Mouse (Mus musculus): ENCODE measurements around the gene Msh6. TPM values are rescaled to one million over a fixed set of nuclear protein-coding genes. Genes with fewer than 3 reads are reported as not detected.
"Not testable (repeated sequence)": the region's sequence is repeated elsewhere in the genome, so short reads cannot be mapped to it uniquely, and the experiment has no call there.

The Msh6 gene
- 58.5 and 62.8 TPM in 2 replicates for polyA plus RNA-seq (2015; fragmentation: Nextera tagmentation; extraction: Ambion mirVana)

DNA sequence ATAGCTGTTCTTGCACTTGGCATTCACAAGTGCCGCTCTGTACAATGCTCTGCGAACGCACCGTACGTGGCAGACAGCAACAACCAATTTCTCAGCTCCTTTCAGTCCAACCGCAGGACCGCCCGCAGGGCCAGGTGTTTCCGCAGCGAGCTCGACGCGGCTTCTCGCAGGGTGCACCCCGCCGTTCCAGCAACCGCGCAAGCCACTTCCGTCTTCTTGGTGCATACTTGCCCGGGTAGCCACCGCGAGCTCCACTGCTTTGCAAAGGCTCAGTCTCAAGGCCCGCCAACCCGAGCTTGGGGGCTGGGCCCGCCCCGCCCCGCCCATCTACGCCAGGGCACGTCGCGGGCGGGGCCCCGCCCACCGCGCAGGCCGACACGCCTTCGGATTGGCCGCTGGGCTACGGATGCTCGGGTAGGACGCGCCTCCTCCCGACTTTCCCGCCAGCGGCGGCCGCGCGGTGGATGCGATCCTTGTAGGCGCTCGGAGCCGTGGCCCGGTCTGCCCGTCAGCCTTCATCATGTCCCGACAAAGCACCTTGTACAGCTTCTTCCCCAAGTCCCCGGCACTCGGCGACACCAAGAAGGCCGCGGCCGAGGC is at the start of gene Msh6:
Msh6 (plus strand) TSS at position 434 of the 600 bp plus-strand sequence.
- WGBS, result under 1% methylated on average over 62 of the region's 63 CpGs

DNA sequence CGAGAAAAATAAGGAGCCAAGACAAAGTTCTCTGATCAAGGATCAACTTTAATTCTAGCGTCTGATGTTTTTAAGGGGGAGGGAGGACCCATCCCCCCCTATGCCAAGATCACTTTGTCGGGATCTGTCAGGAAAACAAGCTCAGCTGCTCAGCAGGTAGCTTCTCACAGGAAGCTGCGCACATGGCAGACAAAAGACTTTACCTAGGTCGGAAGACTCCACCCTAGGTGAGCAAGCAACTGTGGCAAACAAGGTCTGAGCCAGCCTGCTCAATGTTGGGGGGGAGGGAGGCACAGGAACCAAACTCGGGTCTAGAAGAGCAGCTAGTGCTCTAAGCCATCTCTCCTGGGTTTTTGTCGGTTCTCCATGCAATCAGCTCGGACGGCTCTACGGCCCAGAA is 40.5 kb upstream of the Msh6 start:
- H3K4me2 ChIP-seq (replicated peaks), result no peak overlapping the region
- no peaks in the 10 kb centered on the region for H3K4me1 ChIP-seq
- whole genome bisulfite sequencing, result 86% methylated on average over 10 of the region's 10 CpGs
- H3K4me3 ChIP-seq, result no peak overlapping the region
- no peak for ATAC-seq (ENCODE audit: low FRiP score, low read depth)
- peaks cover 6% of the 10 kb centered on the region; the same call in 1 of the 2 replicates for H3K9me3 ChIP-seq
- no peaks in the 10 kb centered on the region for H3K36me3 ChIP-seq
- H3K27ac ChIP-seq, result no peak overlapping the region
- H3K9ac ChIP-seq, result no peak overlapping the region
- no peaks in the 10 kb centered on the region for H3K27me3 ChIP-seq

More for the DNA sequence above, at the start of gene Msh6:
- H3K4me1 ChIP-seq, result peaks cover 24% of the 10 kb centered on the region
- H3K9me3 ChIP-seq, result no peaks in the 10 kb centered on the region
- peak; percentile 97 for ATAC-seq (ENCODE audit: low FRiP score, low read depth)
- peak within 1 kb of the TSS; percentile 99 for H3K4me3 ChIP-seq
- peak within 1 kb of the TSS; percentile 96 for H3K9ac ChIP-seq
- H3K36me3 ChIP-seq, result peaks cover 16% of the 10 kb centered on the region; the same call in 1 of the 2 replicates
- peak within 1 kb of the TSS; percentile 89 for H3K27ac ChIP-seq
- peak within 1 kb of the TSS; percentile 75 for H3K4me2 ChIP-seq (replicated peaks)
- no peaks in the 10 kb centered on the region for H3K27me3 ChIP-seq

DNA sequence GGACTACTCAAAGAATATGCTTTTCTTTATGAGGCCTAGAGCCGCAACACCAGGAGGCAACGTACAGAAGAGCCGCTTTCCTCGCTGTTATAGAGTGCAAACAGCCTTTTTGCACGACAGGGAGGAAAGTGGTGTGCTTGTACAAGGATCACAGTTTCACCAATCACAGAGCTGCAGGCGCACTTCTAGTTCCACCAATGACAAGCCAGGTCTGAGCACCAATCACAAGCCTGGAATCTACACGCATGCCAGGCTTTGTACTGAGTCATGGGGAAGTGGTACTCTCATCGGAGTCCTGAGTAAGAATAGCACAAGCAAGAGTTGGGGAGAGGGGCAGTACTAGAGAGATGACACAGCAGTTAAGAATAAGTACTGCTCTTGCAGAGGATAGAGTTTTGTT is 40.1 kb upstream of the Msh6 start:
- H3K36me3 ChIP-seq, result no peaks in the 10 kb centered on the region
- H3K27ac ChIP-seq, result no peak overlapping the region
- peaks cover 6% of the 10 kb centered on the region; the same call in 1 of the 2 replicates for H3K9me3 ChIP-seq
- ATAC-seq (ENCODE audit: low FRiP score, low read depth), result no peak
- H3K4me1 ChIP-seq, result no peaks in the 10 kb centered on the region
- H3K4me2 ChIP-seq (replicated peaks), result no peak overlapping the region
- H3K9ac ChIP-seq, result no peak overlapping the region
- no peak overlapping the region for H3K4me3 ChIP-seq
- no peaks in the 10 kb centered on the region for H3K27me3 ChIP-seq
- 89% methylated on average over 8 of the region's 8 CpGs for WGBS

DNA sequence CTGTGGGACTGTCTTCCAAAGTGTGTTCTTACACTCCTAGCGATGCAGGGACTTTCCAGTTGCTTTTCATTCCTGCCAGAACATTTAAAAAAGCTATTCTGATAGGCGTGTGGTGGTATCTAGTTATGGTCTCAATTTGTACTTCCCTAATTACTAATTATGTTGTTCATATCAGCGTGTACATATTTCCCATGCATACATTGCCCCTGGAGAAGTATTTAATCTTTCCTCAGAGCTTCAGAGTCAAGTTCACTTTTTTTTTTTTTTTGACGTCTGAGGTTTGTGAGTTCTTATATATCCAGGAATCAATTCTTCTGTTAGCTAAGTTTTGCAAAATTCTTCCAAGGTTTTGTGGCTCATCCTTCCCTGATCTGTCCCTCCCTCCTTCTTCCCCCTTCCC is 38.7 kb upstream of the Msh6 start:
- WGBS, result 83% methylated on average over 4 of the region's 4 CpGs
- Histone ChIP-seq H3K9me3 (peaks cover 6% of the 10 kb centered on the region; the same call in 1 of the 2 replicates), H3K9ac (no peak overlapping the region), H3K4me2 (replicated peaks) (no peak overlapping the region), H3K27me3 (no peaks in the 10 kb centered on the region), H3K36me3 (no peaks in the 10 kb centered on the region), H3K27ac (no peak overlapping the region), H3K4me3 (no peak overlapping the region), H3K4me1 (no peaks in the 10 kb centered on the region)
- ATAC-seq (ENCODE audit: low FRiP score, low read depth), result no peak

DNA sequence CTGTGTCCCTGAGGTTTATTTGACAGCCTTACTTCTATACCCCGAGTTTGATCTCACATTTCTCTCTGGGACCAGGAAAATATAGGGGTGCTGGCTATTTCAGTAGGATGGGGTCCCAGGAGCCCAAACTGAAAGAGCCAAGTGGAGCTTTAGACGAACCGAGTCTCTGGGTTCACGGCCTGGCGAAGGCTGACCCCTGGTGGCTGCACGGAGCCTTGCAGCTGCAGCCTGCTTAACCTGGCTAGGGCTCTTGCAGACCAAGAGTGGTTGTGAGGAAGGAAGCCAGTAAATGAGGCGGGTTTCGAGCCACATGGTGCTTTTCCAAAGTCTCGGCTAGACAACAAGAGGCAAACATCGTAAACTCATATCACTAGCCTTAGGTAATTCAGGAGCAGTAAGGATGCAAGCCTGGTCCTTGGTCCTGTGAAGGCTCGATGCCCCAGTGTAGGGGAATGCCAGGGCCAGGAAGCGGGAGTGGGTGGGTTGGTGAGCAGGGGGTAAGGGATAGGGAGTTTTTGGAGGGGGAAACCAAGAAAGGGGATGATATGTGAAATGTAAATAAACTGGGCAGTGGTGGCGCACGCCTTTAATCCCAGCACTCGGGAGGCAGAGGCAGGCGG is 25.8 kb upstream of the Msh6 start:
- WGBS, result 44% methylated on average over 16 of the region's 16 CpGs
- H3K27ac ChIP-seq, result no peak overlapping the region
- no peak overlapping the region for H3K9ac ChIP-seq
- H3K9me3 ChIP-seq, result no peaks in the 10 kb centered on the region
- no peak overlapping the region for H3K4me2 ChIP-seq (replicated peaks)
- H3K4me3 ChIP-seq, result no peak overlapping the region
- H3K27me3 ChIP-seq, result no peaks in the 10 kb centered on the region
- no peaks in the 10 kb centered on the region for H3K36me3 ChIP-seq
- ATAC-seq (ENCODE audit: low FRiP score, low read depth), result 0 out of 2 replicates have a peak, but pooled peaks have one; percentile 40
- no peaks in the 10 kb centered on the region for H3K4me1 ChIP-seq

DNA sequence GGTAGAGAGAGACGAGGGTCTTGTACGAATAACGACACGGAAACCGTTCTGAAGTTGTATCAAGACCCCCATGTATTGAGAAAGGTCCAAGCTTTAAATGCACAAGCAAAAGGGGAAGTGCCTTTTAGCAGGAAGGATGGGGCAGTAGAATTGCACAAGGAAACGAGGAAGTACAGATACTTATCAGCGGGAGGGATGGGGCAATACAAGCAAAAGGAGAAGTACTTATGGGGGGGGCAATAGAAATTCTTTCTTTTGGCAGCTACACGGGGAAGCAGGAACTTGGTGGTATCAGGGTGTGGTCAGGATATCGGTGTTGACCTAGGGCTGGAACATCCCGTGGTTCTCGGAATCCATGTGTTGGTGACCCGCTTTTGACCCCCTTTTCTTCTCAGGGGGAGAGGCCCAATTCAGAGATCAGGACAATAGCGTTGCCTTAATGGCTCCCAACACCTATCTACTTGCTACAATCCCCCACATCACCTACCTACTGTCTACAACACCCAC is 20.2 kb upstream of the Msh6 start:
- H3K36me3 ChIP-seq, H3K4me1 ChIP-seq: not testable (repeated sequence)
- WGBS, result 92% methylated on average over 13 of the region's 13 CpGs

DNA sequence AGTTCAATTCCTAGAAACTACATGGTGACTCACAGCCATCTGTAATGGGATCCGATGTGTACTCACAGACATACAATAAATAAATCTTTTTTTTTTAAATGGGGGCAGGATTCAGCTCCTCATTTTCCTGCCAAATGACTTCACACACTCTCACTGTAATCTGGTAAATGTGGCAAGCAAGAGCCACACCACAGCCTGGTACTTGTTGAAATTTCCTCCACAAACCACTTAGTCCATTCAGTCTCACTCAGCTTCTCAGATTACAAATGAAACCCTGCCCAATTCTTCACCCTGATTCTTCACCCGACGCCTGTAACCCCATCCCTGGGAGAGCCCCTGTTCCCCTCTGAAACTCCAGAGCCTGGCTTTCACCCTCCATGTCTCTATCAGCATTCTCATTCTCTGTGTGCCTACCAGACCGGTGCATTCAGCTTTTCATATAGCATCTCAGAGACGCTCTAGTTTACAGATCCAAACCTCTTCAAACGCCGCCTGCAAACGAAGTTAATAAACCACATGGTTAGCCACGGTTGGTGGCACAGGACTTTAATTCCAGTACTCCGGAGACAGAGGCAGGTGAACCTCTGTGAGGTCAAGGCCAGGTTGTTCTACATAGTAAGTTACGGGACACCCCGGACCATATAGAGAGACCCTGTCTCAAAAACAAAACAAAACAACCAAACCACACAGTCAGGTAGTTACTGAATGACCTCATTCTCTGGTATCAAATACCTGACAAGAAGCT is 17.6 kb upstream of the Msh6 start:
- Histone ChIP-seq H3K4me3 (no peak overlapping the region), H3K27me3 (no peaks in the 10 kb centered on the region), H3K4me2 (replicated peaks) (no peak overlapping the region), H3K27ac (no peak overlapping the region), H3K9ac (no peak overlapping the region), H3K36me3 (no peaks in the 10 kb centered on the region), H3K9me3 (no peaks in the 10 kb centered on the region; the same call in 1 of the 2 replicates), H3K4me1 (no peaks in the 10 kb centered on the region)
- ATAC-seq (ENCODE audit: low FRiP score, low read depth), result no peak
- WGBS, result 60% methylated on average over 12 of the region's 12 CpGs

More for the DNA sequence above, 20.2 kb upstream of the Msh6 start:
- H3K9ac ChIP-seq; H3K4me3 ChIP-seq; H3K4me2 ChIP-seq (replicated peaks); H3K27ac ChIP-seq; H3K9me3 ChIP-seq; ATAC-seq (ENCODE audit: low FRiP score, low read depth); H3K27me3 ChIP-seq: not testable (repeated sequence)

- no peak overlapping the region for H3K27ac ChIP-seq
- H3K27me3 ChIP-seq, result no peaks in the 10 kb centered on the region
- no peaks in the 10 kb centered on the region for H3K4me1 ChIP-seq
- H3K4me2 ChIP-seq (replicated peaks), result no peak overlapping the region
- 64% methylated on average over 8 of the region's 8 CpGs for WGBS
- H3K9me3 ChIP-seq, result no peaks in the 10 kb centered on the region; the same call in 1 of the 2 replicates
- H3K36me3 ChIP-seq, result no peaks in the 10 kb centered on the region
- no peak overlapping the region for H3K4me3 ChIP-seq
- no peak for ATAC-seq (ENCODE audit: low FRiP score, low read depth)
- no peak overlapping the region for H3K9ac ChIP-seq
These were observed 16.6 kb upstream of the Msh6 start for GRCm38 (mm10) chr17:87958283-87958682.

- not testable (repeated sequence) for H3K36me3 ChIP-seq; H3K4me3 ChIP-seq; H3K9me3 ChIP-seq; H3K27me3 ChIP-seq; H3K27ac ChIP-seq; H3K4me1 ChIP-seq; ATAC-seq (ENCODE audit: low FRiP score, low read depth); H3K4me2 ChIP-seq (replicated peaks); H3K9ac ChIP-seq
- WGBS, result 95% methylated on average over 11 of the region's 11 CpGs
These were observed 15.5 kb upstream of the Msh6 start for GRCm38 (mm10) chr17:87959406-87959805.

DNA sequence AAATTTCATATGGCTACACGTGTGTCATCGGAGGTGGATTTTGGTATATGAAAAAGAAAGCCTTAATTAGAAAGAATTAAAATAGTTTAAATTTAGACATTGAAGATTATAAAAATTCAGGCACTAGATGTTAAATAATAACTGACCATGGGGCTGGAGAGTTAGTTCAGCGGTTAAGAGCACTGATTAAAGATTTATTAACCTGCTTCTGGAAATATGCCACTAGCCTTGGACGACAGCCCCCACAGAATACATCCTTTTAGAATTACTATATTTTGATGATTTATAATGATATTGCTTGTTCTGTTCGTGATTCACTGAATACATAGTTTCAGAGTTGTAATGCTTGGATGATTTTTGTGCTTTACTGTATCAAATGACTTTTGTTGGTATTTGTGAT is 14.9 kb upstream of the Msh6 start:
- not testable (repeated sequence) for H3K4me2 ChIP-seq (replicated peaks); H3K27me3 ChIP-seq; ATAC-seq (ENCODE audit: low FRiP score, low read depth); H3K9me3 ChIP-seq; H3K4me1 ChIP-seq; H3K27ac ChIP-seq; H3K4me3 ChIP-seq; H3K36me3 ChIP-seq; H3K9ac ChIP-seq
- 92% methylated on average over 5 of the region's 5 CpGs for WGBS

DNA sequence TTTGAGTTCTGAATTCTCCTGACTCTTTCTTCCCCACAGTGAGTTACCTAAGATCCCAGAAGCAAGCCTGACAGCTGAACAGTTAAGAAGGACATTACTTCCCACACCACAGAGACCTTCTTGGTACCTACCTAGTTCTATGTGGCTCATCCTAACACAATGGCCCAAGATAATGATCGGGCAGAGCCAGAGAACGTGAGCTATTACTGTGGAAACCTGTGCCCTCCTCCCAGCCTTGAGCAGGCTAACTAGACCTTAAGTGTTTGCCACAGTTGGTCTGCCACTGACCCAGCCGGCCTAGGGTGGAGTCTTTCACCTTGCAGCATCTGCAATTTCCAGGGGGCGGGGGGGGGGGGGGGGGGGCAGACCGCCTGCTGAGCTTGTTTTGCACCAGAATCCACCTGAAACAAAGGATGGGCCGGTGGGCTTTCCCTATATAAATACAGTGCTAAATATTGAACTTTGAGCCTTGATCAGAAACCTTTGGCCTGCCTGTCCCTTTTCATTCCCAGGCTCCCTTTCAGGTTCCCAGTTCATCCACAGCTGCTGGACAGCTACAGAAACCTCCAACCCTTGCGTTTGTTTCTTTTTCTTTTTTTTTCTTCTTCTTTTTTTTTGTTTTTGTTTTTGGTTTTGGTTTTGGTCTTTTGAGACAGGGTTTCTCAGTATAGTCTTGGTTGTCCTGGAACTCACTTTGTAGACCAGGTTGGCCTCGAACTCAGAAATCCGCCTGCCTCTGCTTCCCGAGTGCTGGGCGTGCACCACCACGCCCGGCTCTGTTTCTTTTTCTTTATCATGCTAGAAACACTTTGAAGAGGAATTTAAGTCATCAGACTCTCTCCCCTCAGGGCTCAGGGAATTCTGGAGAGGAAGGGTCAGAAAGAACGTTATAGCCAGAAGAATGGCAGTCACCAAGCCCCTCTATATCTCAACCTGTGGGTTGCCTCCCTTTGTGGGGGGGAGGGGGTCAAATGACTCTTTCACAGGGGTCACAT is 11.5 kb upstream of the Msh6 start:
- no peaks in the 10 kb centered on the region for H3K36me3 ChIP-seq
- H3K27me3 ChIP-seq, result no peaks in the 10 kb centered on the region
- no peak for ATAC-seq (ENCODE audit: low FRiP score, low read depth)
- H3K4me3 ChIP-seq, result no peak overlapping the region
- H3K4me1 ChIP-seq, result no peaks in the 10 kb centered on the region
- no peak overlapping the region for H3K4me2 ChIP-seq (replicated peaks)
- 86% methylated on average over 13 of the region's 14 CpGs for WGBS
- H3K9ac ChIP-seq, result no peak overlapping the region
- H3K27ac ChIP-seq, result no peak overlapping the region
- no peaks in the 10 kb centered on the region; the same call in 1 of the 2 replicates for H3K9me3 ChIP-seq

Measured in limb, embryonic 13.5 days (tissue).